Mouse (Mus musculus) cerebellum, postnatal 25 days (tissue): Measurements from ENCODE around the gene Man1c1.
A peak's percentile ranks its signal among the peaks of the same experiment; 100 is the strongest.

Experiments used
- DNase-seq, 2 experiments: peaks; one replicate each; pipeline ENCODE4 v3.0.0; 2021; ENCODE audit warnings: mixed read lengths in 2 of 2

Man1c1 gene

DNA sequence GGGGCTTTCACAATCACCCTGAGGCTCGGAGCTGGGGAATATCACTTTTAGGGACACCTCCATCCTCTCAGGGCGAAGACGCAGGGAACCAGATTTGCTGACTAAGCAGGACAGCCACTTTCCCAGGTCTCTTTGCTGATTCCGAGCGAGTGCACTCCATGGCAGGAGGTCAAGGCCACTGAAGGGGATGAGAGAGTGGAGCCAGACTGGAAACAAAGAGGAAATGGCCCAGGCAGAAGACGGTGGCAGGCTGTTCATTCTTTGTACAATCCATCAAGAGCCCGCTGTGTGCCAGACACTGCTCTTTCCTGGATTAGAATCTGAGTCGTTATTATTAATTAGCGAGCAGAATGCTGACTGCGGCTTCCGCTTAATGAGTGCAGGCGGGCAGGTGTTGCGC, 70.1 kb downstream of the Man1c1 start:
- peak in 1 of 2 experiments; percentile 48 for DNase-seq

DNA sequence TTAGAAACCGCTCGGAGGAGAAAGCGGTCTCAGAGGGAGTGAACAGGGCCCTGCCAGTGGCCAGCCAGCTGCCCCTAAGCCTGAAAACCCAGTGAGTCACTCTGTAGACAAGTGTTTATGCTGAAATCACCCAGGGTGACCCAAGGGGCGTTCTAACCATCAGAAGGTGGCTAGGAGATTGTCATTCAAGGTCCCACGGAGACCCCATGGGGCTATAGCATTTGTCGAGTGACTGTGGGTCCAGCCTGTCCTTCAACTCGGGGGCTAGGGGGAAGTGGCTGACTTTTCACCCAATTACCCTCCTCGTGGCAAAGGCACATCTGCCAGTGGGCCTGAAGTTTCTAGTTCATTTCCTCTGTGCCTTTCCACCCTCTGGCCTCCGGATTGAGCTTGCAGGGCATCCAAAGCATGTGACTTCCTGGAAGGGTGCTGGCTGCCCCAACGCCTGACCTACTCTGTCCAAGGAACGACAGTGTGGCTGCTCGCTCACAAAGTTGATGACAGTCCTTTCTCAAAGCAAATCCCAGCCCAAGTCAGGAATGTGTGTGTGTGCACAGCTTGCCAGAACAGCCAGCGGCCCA, 71.9 kb downstream of the Man1c1 start:
- peak in 1 of 2 experiments; percentile 43 for DNase-seq

DNA sequence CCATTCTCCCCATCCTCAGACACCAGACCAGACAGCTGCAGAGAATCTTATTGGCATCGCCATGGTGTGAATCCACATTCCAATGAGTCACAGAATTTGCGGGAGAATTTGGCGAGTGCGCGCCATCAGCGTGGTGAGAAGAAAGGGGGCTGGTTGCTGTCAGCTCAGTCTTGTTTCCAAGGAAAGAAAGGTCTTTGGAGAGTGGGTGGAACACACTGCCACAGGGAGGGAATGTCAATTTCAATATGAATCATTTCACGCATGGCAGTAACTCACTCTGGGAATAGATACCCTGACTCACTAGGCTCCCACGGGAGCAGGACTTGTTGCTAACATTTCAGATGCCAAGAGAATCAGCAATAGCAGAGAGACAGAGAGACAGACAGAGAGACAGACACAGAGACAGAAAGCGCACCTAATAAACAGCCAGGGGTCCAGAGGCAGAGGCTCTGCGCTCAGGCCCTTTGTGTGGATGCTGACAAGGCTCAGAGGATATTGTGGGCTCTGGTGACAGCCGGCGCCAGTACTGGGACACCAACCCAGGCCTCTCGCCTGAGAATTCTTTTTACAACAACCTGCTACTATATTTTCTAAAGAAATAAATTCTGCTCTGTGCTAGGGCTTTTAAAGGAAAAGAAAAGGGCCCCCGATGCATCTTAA, 72.5 kb downstream of the Man1c1 start:
- no peak for DNase-seq

DNA sequence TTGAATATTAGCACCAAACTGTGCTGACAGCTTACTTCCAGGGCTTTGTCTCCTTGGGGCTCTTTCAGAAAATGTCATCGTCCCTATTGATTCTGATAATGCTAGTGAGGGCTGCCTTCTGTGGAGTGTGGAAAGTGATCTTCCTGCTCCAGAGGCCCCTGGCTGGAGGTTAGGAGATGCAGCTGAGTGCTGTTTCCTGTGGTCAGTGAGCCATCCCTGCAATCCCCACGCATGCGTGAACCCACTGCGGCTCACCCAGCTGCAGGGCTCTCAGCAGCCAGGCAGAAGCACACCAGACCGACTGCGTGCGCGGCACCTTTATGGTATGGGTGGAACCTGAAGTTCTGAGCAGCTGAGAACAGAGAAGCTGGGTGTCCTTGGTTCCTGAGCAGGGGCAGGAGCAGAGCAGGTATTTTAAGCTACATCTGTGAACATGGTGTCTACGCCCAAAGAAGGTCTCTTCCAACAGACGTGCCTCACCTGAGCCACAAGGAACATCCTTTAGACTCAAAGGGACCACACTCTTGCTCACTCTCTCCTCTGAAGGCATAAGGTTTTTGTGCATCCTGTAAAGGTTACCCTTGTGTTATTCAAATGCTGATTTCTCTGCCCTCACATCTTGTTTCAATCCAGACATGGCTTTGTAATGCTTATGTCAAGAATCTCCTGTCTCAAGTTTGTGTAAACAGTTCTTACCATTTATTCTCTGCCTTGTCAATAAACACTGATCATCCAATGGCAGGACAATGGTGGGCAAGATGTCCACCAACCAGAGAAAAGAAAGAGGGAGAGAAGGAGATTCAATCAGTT, 75.3 kb downstream of the Man1c1 start:
- DNase-seq = no peak

DNA sequence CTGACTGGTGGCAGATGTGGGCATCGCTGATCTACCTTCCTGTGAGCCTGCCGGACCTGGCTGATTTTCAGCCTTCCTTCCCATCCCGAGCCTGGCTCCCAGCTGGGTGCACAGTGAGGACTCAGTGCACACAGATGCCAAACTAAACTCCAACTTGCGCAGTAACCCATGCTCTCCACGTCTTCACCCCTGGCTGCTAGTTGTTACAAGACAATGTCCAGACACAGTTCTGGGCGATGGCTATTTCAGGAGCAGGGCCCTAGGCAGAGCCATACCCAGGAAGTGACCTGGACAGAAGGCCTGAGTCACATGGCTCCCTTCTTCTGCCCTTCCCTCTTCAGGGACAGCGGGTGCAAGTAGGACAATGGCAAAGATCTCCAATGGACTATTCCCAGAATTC, 76.0 kb downstream of the Man1c1 start:
- peak; percentile 43 to 47 for DNase-seq

DNA sequence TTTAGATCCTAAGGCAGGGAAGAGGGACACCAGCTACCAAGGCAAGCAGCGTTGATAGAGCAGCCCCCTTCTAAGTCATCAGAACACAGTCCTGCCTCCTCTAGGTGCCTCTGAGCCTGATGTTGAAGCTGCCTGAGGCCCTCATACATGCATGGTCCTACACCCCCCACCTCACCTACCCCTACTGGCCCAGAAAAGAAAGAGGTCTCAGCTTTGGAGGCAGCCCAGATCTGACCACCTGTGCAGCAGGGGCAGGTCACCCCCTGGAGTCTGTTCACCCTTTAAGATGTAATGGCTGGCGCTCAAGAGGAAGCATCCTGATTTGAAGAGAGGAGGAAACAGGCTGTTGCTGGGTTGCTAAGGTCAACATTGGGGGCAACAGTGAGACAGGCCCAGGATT, 77.2 kb downstream of the Man1c1 start:
- no peak for DNase-seq

DNA sequence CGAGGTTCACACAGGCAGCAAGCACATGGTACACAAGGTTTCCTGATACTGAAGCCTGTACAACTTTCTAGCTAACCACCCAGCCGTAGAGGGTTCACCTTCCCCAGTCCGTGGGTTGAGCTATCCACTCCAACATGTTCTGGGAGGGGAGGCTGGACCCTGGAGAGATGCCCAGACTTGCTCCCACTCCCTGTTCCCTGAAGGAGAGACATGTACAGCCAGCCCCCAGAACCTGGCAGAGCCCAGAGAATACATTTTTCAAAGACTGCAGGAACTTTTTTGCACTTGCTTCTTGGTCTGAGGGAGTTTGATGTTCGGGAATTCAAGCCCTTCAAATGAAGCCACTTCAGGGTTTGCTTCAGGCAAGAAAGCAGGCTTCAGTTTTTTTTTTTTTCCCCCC, 77.7 kb downstream of the Man1c1 start:
- DNase-seq = no peak

DNA sequence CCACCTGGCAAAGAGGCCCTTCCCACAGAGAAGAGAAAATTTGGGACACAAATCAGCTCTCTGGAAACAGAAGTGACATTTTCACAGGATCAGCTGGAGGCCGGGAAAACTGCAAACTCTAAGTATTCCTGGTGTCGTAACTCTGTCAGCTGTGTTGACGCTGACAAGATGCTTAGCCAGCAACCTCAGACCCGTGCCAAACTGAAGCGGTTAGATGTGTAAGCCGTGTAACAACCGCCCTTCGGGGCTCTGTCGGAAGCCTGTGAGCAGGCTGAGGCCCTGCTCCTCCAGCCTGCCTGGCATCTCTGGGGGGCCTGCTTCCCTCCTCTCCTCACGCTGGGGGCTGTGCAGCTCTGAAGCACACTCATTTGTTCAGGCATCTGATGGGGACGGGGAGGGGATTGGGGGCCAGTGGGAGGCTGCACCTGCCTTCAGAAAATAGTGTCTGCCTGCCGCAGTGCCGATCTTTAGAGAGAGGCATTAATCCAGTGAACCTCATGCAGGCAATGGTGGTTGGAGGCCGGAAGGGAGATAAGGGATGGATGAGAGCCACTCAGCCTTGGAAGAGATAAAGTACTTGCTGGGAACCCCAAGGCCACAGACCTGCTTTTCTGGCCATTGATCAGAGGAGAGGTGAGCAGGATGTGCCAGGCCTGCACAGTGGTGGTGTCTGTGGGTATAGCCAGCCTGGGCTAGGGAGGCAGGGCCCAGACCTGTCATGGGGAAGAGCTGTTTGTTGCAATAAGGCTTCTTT, 79.8 kb downstream of the Man1c1 start:
- DNase-seq = no peak

DNA sequence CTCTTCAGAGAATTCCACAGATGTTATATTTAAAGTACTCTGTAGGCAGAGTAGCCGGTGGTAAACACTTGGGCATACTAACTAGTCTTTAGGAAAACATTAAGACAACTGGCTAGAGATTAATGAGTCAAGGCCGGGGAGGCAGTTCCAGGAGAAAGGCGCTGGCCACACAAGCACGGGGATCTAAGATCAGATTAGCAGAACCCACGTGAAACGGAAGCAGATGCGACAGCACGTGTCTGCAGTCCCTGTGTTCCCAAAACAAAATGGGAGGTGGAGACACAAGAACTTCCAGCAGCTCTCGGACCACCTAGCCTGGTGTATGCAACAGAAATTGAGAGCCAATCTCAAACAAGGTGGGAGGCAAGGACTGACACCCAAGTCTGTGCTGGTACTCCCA, 82.4 kb downstream of the Man1c1 start:
- DNase-seq = no peak

DNA sequence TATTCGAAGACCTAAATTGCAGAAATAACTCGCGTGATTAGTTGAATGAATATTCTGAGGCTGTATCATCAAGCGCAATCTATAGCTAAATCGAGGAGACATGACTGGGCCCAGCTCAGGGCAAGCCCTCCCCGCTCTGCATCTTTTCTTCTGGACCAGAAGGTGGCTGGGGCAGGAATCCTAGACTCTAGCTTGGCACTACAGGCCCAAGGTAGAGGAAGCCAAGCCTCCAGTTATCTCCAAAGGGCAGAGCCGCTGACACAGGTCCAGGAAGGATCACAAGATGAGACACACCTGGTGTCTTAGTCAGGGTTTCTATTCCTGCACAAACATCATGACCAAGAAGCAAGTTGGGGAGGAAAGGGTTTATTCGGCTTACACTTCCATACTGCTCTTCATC, 83.8 kb downstream of the Man1c1 start:
- DNase-seq = peak; percentile 40 to 52

DNA sequence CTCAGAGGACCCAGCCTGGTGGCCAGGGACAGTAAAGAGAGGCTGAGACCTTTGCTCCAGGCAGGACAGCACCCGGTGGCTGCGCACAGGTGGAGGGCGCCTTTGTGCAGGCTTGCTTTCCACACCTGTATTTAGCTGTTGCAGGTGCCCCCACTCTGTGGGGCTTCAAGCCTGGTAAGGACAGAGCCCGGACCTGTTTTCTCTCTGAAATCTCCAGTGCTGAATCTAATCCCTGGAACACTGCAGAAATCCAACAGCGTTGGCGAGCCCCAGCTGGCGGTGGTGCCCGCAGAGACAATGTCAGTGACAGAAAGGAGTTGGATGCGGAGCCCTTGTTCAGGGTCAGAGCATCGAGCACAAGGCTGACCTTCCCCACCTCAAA, 84.6 kb downstream of the Man1c1 start:
- peak; percentile 49 to 56 for DNase-seq

DNA sequence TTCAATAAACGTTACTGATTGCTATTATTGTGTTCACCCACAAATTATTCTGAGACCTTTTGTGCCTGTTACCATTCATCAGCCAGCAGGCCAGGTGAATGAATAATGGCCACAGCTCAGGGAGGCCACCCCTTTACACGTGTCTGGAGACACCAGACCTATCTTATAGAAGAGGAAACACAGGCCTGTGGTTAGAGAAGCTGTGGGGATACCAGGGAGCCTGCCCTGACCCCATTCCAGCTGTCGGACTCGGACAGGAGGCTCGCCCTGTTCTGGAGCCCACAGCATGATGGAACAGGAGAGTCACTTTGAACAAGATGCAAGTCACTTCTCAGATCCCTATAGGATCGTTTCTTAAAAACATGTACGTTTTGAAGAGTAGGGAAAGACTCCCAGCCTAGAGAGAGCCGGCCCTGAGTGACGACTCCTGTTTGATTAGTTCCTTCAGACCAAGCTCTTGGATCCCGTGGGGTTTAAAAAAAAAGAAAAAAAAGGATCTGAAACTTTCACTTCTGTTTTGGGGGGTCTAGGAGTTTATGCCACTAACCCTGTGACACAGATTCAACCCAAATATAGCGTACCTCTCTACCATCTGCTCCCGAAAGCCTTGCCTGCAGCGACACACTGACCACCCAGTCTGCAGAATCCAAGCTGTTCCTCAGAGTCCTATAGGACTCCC, 85.1 kb downstream of the Man1c1 start:
- DNase-seq = no peak

DNA sequence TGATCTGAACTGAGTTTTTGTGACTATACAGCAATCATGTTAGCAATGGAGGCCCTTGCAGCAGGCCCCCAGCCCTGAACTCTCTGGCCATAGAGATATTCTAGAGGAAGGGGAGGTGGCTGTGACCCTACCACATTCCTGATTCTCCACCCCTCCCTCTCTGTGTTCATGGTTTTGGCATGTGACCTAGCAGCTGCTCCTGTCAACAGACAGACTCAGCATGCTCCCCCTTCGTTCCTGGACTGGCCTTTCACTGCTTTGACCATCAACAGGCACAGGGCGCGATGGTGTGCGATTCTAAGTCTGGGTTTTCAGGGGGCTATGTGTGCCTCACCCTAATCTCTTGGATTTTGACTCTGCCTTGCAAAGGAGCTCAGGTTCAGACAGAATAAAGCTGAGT, 86.3 kb downstream of the Man1c1 start:
- DNase-seq = no peak

DNA sequence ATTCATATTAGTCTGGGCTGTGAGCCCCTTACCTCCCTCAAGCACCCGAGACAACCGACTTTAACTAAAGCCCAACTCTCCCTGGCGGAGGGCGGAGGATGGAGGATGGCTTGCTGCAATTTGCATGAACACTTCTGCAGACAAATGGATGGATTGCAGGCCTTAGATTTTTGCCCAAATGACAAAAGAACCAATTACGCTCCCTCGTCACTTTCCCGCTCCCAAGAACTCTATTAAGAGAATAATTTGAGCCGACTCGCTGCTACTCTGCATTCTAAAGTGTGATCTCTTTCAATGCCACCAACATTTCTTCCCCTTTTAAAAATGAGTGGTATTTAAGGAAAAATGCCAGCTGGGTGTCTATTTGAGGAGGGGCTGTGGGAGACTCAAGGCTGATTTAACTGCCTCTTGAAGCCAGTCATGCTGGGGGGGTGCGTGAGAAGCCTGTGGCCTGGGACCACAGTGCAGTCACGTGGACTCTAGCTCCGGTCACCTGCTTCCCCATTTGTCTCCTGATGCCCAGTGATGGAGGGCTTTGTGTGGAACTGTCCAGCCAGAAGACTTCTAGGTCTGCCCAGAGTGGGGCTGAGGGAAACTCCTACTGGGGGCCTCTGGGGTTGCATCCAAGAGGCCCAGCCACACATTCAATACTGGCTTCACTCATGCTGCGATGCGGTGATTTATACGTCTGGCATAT, 88.0 kb downstream of the Man1c1 start:
- DNase-seq = no peak

DNA sequence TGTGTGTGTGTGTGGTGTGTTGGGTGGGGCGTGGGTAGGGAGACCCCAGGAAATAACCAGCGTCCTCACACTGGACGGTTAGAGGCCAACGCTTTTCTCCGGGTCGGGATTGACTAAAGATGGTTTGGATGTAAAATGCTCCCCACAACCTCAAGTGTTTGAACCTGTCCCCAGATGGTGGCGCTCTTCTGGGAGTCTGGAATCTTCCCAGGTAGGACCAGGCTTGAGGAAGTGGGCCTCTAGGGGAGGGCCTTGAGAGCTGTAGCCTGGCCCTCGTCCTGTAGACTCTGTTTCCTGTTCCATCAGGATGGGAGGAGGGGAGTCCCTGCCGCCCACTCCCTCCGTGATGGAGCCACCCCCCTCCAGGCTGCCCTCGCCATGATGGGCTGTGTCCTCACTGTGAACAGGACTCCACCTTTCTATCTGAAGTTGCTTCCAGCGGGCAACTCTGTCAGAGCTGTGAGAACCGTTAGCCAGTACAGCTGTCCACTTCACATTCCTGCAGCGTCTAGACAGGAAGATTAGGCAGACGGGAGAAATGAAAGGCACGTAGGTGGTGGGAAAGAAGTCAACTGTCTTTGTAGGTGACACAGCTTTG, 91.9 kb downstream of the Man1c1 start:
- no peak for DNase-seq

DNA sequence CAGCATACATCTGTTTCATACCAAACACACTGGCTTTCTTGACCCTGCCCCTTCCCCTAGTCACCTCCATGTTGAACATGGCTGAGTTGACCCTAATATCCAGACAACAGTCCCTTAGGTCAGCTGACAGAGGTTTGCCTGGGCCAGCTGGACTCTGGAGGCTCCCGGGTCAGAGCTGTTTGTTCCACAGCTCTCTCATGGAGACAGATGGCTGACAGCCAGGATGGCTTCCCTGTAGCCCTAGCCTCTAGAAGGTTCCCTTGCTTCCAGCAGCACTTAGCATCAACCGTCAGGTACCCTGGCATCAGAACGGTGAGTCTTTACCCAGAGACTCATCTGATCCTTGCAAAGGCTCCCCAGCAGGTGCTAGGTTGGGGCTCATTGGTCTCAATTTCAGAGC, 93.5 kb downstream of the Man1c1 start:
- peak in 1 of 2 experiments; percentile 59 for DNase-seq

DNA sequence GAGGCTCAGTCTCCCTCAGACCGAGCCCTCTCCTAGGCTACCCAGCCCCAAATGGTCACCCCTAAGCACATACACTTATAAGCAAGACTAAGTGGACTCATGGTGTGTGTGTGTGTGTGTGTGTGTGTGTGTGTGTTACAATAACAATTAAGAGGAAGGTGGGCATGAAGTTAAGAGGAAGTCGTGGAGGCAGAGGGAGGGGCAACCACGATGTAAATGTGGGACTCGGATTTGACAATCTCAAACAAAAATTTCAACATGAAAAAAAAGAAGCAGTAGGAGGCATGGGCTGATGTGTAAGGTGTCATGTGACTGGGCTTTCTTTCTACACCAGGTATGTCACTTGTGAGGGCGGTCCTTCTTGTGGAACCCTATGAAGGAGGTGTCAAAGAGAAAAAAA, 96.4 kb downstream of the Man1c1 start:
- no peak for DNase-seq

DNA sequence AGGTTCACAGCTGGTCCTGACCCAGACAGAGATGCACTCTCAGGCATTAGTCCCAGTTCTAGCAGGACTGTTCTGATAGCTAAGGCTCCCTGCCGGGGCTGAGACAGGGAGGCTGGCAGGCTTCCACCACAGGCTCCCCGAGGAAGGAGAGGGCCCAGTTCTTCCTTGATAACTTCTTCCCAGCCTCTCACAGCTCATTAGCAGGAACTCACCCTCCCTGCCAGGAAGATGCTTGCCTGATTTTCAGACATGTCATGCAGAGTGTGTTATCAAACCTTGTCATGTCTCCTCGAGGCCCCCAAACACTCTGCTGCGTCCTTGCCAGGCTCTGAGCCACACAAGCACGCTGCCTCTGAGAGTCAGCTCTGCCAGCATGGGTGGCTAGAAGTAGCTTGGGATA, 98.0 kb downstream of the Man1c1 start:
- DNase-seq = peak in 1 of 2 experiments; percentile 58

DNA sequence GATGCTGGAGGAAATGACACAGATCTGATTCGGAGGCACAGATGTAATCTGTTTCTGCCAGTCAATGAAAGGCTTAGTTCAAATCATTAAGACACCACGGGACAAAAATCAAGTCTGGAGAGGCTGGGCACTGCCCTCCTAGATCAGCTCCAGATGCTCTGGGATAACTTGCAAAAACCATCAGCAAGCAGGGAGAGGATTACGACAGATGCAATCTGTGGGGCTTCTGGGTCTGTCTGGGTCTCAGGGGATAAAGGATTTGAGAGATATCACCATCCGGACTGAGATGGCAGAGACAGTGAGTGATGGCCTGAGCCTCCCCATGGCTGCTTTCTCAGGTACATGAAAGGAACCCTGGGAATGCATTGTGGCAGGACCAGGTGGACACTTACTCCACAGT, 99.6 kb downstream of the Man1c1 start:
- DNase-seq = no peak

DNA sequence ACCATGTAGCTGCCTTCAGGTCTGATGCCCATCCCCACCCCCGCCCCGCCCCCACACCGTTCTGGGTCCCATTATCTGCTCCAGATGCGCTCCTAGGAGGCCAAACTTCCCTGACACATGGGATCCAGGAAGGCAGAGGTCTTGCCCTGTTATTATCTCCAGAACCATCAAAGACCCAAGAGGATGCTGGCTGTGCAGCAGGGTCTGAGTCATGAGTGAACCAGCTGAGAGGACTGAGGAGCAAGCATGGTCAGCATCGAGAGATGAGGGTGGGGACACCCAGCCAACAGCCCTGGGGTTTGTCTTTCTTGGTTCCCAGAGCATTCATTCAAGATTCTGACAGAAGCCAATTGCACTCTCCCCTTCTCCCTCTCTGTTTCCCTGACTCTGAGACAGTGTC, 100.5 kb downstream of the Man1c1 start:
- no peak for DNase-seq

DNA sequence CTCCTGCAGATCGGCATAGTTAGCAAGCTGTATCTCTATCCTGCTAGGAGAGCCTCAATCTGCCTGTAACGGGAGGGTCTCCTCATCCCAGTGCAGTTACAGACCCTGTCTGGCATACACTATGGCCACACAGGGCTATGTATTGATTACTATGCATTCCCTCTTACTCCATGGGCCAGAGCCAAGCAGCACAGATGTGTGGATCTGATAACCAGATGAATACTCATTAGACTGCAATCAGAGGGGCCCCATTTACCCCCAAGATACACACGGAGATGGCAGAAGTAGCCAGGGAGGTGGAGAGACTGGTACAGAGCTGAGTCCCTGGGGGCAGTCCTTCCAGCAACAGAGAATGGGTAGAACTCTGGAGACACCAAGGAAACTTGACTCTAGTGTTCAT, 101.5 kb downstream of the Man1c1 start:
- no peak for DNase-seq

DNA sequence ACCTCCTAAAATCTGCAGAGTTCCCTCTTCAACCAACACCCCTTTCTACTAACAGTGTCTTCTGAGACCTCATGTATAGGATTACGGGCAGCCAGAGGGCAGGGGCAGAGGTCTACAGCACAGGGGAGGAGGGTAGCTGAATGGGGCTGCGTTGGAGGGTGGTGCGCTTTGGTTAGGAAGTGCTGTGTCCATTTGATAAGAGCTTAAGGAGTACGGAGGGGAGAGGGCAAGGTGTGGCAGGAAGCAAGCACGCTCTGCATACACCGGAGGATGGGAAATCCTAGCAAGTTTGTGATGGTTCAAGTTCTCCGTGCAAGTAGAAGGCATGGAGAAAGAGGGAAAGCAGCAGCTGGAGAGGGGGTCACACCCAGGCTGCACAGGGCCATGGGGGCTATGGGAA, 102.1 kb downstream of the Man1c1 start:
- no peak for DNase-seq
